Mouse (Mus musculus): ENCODE data around the gene Slk.

DNA sequence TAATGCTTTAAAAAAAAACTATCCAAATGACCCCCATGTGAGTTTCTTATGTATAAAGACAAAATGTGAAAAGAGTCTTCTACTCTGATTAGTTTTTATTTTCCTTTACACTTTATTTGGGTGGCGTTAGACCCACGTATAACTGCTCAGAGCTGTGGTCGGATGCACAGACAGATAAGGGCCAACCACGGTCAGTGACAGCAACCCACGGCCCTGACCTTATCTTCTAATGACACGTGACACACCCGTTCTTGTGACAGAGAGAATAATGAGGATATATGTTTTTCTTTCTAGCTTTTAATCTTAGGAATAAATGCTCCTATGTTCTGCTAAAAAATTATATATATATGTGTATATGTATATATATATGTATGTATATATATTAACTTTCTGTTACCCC, 110.1 kb downstream of the Slk start:
- no peak for TF ChIP-seq CTCF (IDR thresholded peaks at IDR 0.05; ENCODE audit: low read depth)
- no peak for TF ChIP-seq EP300 (IDR thresholded peaks at IDR 0.05; ENCODE audit: low read depth)

All from heart, postnatal 0 days (tissue).